Mouse (Mus musculus) neural tube, embryonic 14.5 days (tissue): ENCODE data around the gene Cd247. TPM values are rescaled to one million over a fixed set of nuclear protein-coding genes. Genes with fewer than 3 reads are reported as not detected.

Experiments
- ATAC-seq: fragments of 200-750 bp; cut with Nextera tagmentation; 2 replicates; pipeline ENCODE4 v1.8.0; 2017; ENCODE audit warnings: low read depth, mild to moderate bottlenecking, moderate TSS enrichment, moderate library complexity
- H3K27ac ChIP-seq: fragments of 300-500 bp; sonication (generic); 2 replicates; pipeline ENCODE4 v1.5.1; 2014; ENCODE audit warnings: low read depth, mild to moderate bottlenecking, control low read depth, low read length, moderate library complexity, mixed read lengths
- H3K27me3 ChIP-seq: fragments of 300-500 bp; sonication (generic); 2 replicates; pipeline ENCODE4 v1.6.1; 2014; ENCODE audit warnings: low read length; ENCODE audit not compliant: control insufficient read depth, insufficient read depth
- H3K36me3 ChIP-seq: fragments of 300-500 bp; sonication (generic); 2 replicates; pipeline ENCODE4 v1.6.1; 2014; ENCODE audit warnings: low read length, mixed read lengths; ENCODE audit not compliant: control insufficient read depth, insufficient read depth
- H3K4me1 ChIP-seq: fragments of 300-500 bp; sonication (generic); 2 replicates; pipeline ENCODE4 v1.6.1; 2014; ENCODE audit warnings: low read length; ENCODE audit not compliant: control insufficient read depth, insufficient read depth
- H3K4me2 ChIP-seq: fragments of 300-500 bp; sonication (generic); 2 replicates; pipeline ENCODE4 v1.6.1; 2014; ENCODE audit warnings: mild to moderate bottlenecking, low read depth, low read length, control low read depth
- H3K4me3 ChIP-seq: fragments of 300-500 bp; sonication (generic); 2 replicates; pipeline ENCODE4 v1.5.1; 2014; ENCODE audit warnings: low read depth, low read length, control low read depth, mixed read lengths
- H3K9ac ChIP-seq: fragments of 300-500 bp; sonication (generic); replicated peaks from 2 replicates; pipeline ENCODE4 v1.6.1; 2014; ENCODE audit warnings: low read depth, mild to moderate bottlenecking, control low read depth, low read length, mixed read lengths
- H3K9me3 ChIP-seq: fragments of 300-500 bp; sonication (generic); 2 replicates; pipeline ENCODE4 v1.6.1; 2016; ENCODE audit warnings: low read length; ENCODE audit not compliant: control insufficient read depth
- WGBS: fragments of 180-500 bp; shearing (Covaris S2); extraction: QIAGEN DNeasy Blood & Tissue Kit; methylation state at CpG from one replicate; pipeline ENCODE4 v1.1.7; 2014; 5-methylcytosine and 5-hydroxymethylcytosine counted together
- polyA plus RNA-seq: library from polyadenylated mRNA; unstranded; fragments of >200 nt; fragmentation: Nextera tagmentation; extraction: Ambion mirVana; gene quantifications from 2 replicates; pipeline ENCODE4 v1.2.1, GENCODE M21; 2014

The Cd247 gene
- polyA plus RNA-seq, 1 experiment from 2014 or later = 1.1 TPM

- 60% methylated on average over 8 of the region's 8 CpGs for WGBS
- Histone ChIP-seq H3K4me1 (no peaks in the 10 kb centered on the region), H3K9me3 (no peaks in the 10 kb centered on the region), H3K4me3 (no peak overlapping the region), H3K9ac (no peak overlapping the region), H3K27ac (no peak overlapping the region), H3K36me3 (peaks cover 22% of the 10 kb centered on the region), H3K4me2 (no peak overlapping the region), H3K27me3 (no peaks in the 10 kb centered on the region)
- ATAC-seq = no peak
Observed at GRCm38 (mm10) chr1:165882146-165882900, 93.8 kb downstream of the Cd247 start.

DNA sequence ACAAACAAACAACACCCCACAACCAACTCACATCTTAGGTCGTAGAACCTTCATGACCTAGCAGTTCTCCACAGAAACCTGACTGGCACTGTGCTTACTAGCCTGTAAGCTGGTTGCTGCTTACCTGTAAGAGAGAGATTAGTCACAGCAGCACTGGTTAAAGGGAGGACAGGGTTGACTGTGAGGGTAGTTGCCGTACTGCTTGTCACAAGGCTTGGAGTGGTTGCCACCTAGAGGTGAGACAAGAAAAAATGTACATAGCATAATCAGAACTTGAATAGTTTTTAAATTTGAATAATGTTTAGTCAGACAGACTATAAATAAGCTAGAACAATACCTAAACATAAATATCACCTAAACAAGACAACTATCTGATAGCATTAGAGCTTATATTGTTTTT is 103.2 kb downstream of the Cd247 start:
- Histone ChIP-seq H3K9me3 (no peaks in the 10 kb centered on the region), H3K27me3 (no peaks in the 10 kb centered on the region), H3K4me3 (no peak overlapping the region), H3K9ac (no peak overlapping the region), H3K4me1 (no peaks in the 10 kb centered on the region), H3K27ac (no peak overlapping the region), H3K4me2 (no peak overlapping the region), H3K36me3 (peaks cover 28% of the 10 kb centered on the region)
- WGBS = 94% methylated on average over 2 of the region's 2 CpGs
- ATAC-seq = no peak

DNA sequence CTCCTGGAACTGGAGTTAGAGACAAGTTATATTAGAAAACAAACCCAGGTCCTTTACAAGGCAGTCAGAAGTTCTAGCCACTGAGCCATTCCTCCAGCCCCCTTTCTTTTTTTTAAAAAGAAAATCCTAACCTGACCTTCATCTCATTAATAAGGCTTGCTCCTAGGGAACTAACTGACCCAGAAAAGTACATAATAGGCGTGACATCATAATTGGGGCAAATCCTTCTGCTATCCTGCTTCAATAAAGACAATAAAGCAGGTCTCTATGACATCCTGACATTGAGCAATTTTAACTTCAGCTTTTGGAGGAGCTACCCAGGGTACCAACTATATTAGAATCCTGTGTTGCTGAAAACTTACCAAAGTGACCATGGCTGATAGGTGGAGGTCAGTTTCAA is 115.1 kb downstream of the Cd247 start:
- peaks cover 25% of the 10 kb centered on the region for H3K36me3 ChIP-seq

DNA sequence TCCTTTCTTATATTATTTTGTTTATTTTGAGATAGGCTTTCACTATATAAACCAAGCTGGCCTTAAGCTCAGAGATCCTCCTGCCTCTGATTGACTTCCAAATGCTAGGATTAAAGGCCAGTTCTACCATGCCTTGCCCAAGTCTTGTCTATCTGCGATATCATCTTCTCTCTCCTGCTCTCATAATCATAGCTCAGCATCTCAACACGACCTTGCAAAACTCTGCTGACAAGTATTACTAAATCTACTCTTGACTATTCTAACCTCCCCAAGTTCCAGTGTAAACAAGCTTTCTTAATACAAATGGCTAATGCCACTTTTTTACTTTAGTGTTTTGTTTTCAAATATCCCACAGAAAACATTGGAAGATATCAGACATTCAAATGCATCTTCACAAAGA is 119.7 kb downstream of the Cd247 start:
- no peak for ATAC-seq
- peaks cover 10% of the 10 kb centered on the region for H3K36me3 ChIP-seq

More for the DNA sequence above, 115.1 kb downstream of the Cd247 start:
- H3K27ac ChIP-seq = no peak overlapping the region
- H3K9me3 ChIP-seq = no peaks in the 10 kb centered on the region
- no peak overlapping the region for H3K4me2 ChIP-seq
- ATAC-seq = no peak
- H3K4me3 ChIP-seq = no peak overlapping the region
- WGBS = 47% methylated on average over 1 of the region's 1 CpGs
- H3K4me1 ChIP-seq = no peaks in the 10 kb centered on the region
- no peaks in the 10 kb centered on the region for H3K27me3 ChIP-seq
- no peak overlapping the region for H3K9ac ChIP-seq

GRCm38 (mm10) chr1:165908806-165909205 is 120.3 kb downstream of the Cd247 start:
- no peak for ATAC-seq
- H3K36me3 ChIP-seq = peaks cover 10% of the 10 kb centered on the region
- no peak overlapping the region for H3K4me2 ChIP-seq
- H3K27ac ChIP-seq = no peak overlapping the region
- H3K4me3 ChIP-seq = no peak overlapping the region
- H3K27me3 ChIP-seq = no peaks in the 10 kb centered on the region
- WGBS = 85% methylated on average over 3 of the region's 3 CpGs
- H3K9ac ChIP-seq = no peak overlapping the region
- no peaks in the 10 kb centered on the region for H3K9me3 ChIP-seq
- peaks cover 2% of the 10 kb centered on the region; the same call in 1 of the 2 replicates for H3K4me1 ChIP-seq

More for the DNA sequence above, 119.7 kb downstream of the Cd247 start:
- no peak overlapping the region for H3K4me3 ChIP-seq
- H3K27ac ChIP-seq = no peak overlapping the region
- no peaks in the 10 kb centered on the region for H3K27me3 ChIP-seq
- H3K4me1 ChIP-seq = no peaks in the 10 kb centered on the region
- H3K9ac ChIP-seq = no peak overlapping the region
- H3K9me3 ChIP-seq = no peaks in the 10 kb centered on the region
- 96% methylated on average over 2 of the region's 2 CpGs for WGBS
- no peak overlapping the region for H3K4me2 ChIP-seq

DNA sequence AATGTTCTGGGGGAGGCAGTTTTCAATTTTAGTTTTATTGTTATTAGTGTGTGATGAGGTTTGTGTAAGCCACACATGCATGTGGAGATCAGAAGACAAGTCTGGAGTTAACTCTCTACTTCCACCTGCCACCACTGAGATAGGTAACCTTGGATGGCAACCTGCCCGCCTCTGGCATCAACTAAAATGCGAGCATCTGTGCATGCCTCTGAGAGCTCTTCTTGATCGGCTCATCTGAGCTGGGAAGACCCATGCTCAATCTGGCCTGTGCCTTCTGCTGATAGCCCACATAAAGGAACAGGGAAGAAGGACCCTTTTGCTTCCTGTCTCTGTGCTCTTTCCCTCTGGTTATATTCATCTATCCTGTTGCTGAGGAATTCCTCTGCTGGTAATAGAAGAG is 121.0 kb downstream of the Cd247 start:
- Histone ChIP-seq H3K4me3 (no peak overlapping the region), H3K9me3 (no peaks in the 10 kb centered on the region), H3K9ac (no peak overlapping the region), H3K36me3 (peaks cover 10% of the 10 kb centered on the region), H3K4me2 (no peak overlapping the region), H3K27ac (no peak overlapping the region), H3K27me3 (no peaks in the 10 kb centered on the region), H3K4me1 (peaks cover 8% of the 10 kb centered on the region)
- ATAC-seq = no peak
- WGBS = 95% methylated on average over 3 of the region's 3 CpGs

DNA sequence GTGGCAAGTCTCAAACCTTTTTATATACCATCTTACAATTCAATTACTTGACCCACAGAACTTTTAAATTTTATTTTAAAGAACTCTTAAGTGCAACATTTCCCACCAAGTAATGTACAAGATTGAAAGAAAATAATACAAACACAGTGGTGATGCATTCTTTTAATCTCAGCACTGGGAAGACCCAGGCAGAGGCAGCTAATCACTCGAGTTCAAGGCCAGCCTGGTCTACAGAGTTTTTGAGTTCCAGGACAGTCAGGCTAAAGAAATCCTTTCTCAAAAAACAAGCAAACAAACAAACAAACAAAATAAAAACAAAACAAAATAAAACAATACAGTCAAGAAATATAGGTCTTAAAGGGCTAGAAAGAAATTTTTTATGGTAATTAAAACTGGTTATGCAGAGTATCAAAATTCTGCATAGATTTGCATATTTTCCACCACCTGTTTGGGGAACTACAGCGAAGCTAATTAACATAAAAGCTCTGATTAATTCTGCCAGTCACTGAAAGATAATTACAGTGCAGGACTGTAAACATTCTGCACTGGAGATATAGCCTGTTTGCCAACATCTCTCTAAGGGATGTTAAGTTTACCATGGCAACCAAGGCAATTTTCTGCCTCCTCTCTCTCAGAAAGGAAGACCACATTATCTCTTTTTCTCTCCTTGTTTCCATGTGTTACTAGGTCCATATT is 125.4 kb downstream of the Cd247 start:
- no peaks in the 10 kb centered on the region for H3K9me3 ChIP-seq
- no peak overlapping the region for H3K4me3 ChIP-seq
- no peaks in the 10 kb centered on the region for H3K27me3 ChIP-seq
- peak; percentile 89 for ATAC-seq
- H3K9ac ChIP-seq = no peak overlapping the region
- peak overlapping the region; percentile 45; the same call in 1 of the 2 replicates for H3K27ac ChIP-seq
- H3K36me3 ChIP-seq = peaks cover 4% of the 10 kb centered on the region; the same call in 1 of the 2 replicates
- 48% methylated on average over 2 of the region's 2 CpGs for WGBS
- peaks cover 13% of the 10 kb centered on the region for H3K4me1 ChIP-seq
- H3K4me2 ChIP-seq = peak overlapping the region; percentile 9; the same call in 1 of the 2 replicates

DNA sequence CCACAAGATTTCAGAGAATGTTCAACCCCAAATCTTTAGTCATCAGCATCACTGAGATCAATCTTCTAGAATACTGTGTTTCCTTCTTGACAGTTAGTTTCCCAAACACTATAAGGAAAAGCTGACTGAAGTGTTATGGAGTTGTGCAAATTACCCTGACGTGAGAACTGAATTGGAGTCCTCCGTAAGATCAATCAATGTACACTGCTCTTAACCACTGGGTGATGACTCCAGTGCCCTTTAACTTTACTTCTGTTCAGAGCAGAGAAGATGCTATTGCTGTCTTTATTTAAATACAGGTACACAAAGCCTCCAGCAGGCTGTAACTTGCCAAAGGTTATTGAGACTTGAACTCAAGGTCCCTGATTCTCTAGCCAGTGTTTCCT is 125.9 kb downstream of the Cd247 start:
- H3K27ac ChIP-seq = peak overlapping the region; percentile 45; the same call in 1 of the 2 replicates
- no peaks in the 10 kb centered on the region for H3K9me3 ChIP-seq
- peaks cover 13% of the 10 kb centered on the region for H3K4me1 ChIP-seq
- peaks cover 4% of the 10 kb centered on the region; the same call in 1 of the 2 replicates for H3K36me3 ChIP-seq
- WGBS = 28% methylated on average over 2 of the region's 2 CpGs
- no peaks in the 10 kb centered on the region for H3K27me3 ChIP-seq
- peak overlapping the region; percentile 9; the same call in 1 of the 2 replicates for H3K4me2 ChIP-seq
- peak; percentile 69 for ATAC-seq
- no peak overlapping the region for H3K9ac ChIP-seq
- H3K4me3 ChIP-seq = no peak overlapping the region

DNA sequence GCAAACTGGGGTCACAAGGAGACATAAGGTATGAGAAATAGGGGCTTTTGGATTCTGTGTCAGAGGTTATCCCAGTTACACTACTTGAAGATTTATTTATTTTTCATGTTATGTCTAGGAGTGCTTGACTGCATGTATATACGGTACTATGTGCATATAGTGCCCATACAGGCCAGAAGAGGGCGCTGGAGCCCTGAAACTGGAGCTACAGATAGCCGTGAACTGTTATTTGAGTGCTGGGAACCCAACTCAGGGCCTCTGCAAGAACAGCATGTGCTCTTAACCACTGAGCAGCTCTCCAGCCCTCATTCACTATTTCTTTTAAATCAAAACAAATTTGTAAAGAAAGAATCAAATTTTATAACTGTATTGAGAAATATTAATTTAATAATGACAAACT is 132.5 kb downstream of the Cd247 start:
- H3K27me3 ChIP-seq = no peaks in the 10 kb centered on the region
- WGBS = 74% methylated on average over 3 of the region's 3 CpGs
- H3K36me3 ChIP-seq = peaks cover 4% of the 10 kb centered on the region; the same call in 1 of the 2 replicates
- no peak overlapping the region for H3K27ac ChIP-seq
- no peak overlapping the region for H3K4me3 ChIP-seq
- H3K4me1 ChIP-seq = no peaks in the 10 kb centered on the region
- no peak overlapping the region for H3K4me2 ChIP-seq
- H3K9ac ChIP-seq = no peak overlapping the region
- no peaks in the 10 kb centered on the region for H3K9me3 ChIP-seq
- ATAC-seq = no peak
